Mouse (Mus musculus) lung, adult 2 months (tissue): ENCODE results near the gene Fkbp15.

Experiments
- CTCF ChIP-seq: fragments of 200-500 bp; IDR thresholded peaks from 2 replicates; pipeline ENCODE4 v1.5.1; 2011; ENCODE audit warnings: mild to moderate bottlenecking, low read length, control low read depth; ENCODE audit not compliant: insufficient read depth
- POLR2A ChIP-seq: fragments of 200-500 bp; IDR thresholded peaks from 2 replicates; pipeline ENCODE4 v1.6.1; 2011; ENCODE audit warnings: low read depth, mild to moderate bottlenecking, control low read depth, low read length, borderline replicate concordance; ENCODE audit errors: extremely low read depth

DNA sequence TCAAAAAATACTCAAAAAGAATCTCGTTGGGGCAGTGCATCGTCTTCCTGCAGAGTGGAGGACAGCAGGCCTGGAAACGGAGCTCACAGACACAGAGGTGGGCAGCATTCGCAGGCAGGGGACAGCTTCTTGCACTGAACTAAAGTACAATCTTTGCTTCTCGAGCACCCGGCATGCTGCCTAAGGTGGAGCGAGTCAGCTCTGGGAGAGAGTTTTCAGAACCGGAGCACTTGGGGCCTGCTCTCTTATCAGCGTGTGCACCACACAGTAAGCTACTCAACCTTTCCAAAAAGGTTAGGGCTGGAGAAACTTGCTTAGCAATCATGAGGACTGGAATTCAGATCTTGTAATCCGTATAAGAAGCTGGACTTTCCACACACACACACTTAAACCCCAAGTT is 83.7 kb downstream of the Fkbp15 start:
- TF ChIP-seq CTCF: no peak
- no peak for TF ChIP-seq POLR2A
